Mouse (Mus musculus) left cerebral cortex, adult 11 months (tissue): ENCODE data around the gene Prkd2.

Experiments
- DNase-seq: peaks from one replicate; pipeline ENCODE4 v3.0.0; 2022; ENCODE audit warnings: low spot score

Gene Prkd2

DNA sequence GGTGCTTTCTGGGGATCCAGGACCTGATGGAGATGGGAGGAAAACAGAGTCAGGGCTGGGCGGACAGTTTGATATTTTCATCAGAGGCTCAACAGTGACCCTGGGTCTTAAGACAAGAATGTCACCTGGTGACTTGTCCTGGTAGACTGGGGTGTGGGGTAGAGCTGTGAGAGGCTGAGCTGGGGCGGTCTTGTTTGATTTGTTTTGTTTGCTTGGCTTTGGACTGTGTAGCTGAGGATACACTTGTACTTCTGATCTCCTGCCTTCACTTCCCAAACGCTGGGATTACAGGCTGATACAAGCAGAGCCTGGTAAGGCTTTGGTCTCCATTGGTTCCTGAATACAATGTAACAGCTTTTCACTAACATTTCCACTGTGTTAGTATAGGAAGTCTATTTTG, 24.8 kb downstream of the Prkd2 start:
- no peak for DNase-seq

DNA sequence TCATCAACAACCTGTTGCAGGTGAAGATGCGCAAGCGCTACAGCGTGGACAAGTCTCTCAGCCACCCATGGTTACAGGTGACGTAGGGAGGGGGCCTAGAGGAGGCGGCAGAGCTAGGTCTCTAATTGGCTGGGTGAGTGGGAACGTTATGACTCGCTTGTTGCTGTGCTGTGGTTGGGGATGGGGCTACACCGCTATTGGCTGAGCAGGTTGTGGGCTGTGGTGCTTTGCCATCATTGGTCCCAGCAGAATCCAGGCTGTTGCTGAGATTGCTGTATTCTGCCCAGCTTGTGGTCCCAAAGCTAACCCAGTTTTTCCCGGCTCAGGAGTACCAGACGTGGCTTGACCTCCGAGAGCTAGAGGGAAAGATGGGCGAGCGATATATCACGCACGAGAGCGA, 26.8 kb downstream of the Prkd2 start:
- peak; percentile 94 for DNase-seq

DNA sequence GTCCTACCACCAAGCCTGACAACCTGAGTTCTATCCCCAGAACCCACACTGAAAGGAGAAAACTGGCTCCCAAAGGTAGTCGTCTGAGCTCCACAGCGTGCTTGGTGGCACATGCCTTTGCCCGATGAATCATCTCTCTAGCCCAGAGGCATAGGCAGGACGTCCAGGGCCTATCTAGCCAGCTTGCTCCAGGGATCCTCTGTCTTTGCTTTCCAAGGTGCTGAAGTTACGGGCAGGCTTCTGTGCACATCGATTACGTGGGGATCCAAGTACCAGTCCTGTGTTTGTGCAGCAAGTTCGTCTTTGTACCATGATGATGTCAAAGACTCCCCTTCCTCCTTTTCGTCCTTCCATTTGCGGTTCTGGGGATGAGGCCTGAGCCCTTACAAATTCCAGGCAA, 28.9 kb downstream of the Prkd2 start:
- DNase-seq = no peak

DNA sequence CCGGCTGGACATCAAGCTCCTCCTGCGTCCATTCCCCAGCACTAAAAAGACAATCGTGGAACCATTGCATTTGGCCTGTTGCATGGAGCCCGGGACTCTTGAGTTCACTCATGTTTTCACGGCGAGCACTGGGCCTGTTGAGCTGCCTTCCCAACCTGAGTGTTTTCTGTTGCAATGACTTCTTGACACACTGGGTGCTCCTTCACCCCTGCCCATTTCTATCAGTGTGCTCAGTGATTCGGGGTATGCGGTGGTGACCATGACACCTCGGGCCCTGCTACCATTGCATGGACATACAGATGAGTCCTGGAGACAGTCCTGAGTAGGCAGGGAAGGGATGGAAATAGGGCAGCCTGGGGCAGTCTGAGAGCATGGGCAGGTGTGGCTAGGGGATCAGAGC, 29.8 kb downstream of the Prkd2 start:
- DNase-seq = no peak

DNA sequence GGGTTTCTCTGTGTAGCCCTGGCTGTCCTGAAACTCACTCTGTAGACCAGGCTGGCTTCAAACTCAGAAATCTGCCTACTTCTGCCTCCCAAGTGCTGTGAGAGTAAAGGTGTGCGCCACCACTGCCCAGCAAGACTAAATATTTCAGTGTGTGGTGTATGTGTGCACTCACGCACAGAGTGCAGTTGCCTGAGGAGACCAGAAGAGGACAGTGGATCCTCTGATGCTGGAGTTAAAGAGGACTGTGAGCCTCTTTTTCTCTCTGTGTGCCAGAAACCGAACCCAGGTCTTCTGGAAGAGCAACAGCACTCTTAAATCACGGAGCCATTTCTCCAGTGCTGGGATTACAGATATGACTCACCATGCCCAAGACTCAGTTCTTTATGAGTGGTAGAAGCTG, 30.7 kb downstream of the Prkd2 start:
- DNase-seq = no peak

DNA sequence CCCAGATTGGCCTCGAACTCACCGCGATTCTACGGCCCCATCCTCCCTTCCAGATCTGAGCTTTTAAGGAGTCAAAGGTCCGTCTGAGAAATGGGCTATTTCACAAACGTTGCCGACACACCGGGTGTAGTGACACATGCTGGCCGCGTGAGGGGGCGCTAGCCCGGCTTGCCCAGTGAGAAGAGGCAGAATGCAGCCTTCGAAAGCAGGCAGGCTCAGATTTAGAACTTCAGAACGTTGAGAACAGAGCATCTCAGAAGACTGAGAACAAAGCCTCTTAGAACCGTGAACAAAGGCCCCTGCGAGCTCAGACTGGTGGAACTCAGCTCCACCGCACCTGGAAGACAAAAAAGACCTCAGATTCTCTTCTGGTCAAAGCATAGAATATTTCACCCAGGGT, 31.5 kb downstream of the Prkd2 start:
- DNase-seq = peak; percentile 72

DNA sequence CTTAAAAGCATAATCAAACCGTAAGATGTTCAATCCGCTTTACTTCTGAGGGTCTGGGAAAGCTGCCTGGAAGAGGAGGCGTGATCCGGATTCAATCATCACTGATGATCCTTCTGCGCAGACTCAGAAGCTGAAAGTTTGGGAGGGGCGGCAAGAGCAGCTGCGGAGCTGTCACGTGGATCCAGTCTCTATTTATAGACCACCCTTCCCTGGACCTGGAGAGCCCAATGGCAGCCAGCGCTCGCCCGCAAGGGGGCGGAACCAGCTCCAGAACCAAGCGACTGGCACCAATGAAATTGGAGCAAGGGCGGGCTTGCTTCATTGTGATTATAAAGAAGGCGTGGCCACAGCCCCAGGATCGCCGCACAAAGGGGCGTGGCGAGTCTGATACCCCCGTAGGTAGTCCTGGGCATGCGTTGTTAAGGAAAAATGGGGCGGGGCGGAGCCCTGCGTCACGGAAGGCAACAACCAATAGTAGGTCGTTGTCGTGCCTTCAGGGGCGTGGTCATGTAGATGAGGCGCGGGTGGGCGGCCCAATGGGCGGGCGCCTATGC, 32.1 kb downstream of the Prkd2 start:
- peak; percentile 100 for DNase-seq

DNA sequence AGATGAGACGGTGACA, 32.4 kb downstream of the Prkd2 start, which contains the start of gene Dact3:
Dact3 (plus strand) TSS at position 8 of the 16 bp plus-strand sequence.
- no peak for DNase-seq

DNA sequence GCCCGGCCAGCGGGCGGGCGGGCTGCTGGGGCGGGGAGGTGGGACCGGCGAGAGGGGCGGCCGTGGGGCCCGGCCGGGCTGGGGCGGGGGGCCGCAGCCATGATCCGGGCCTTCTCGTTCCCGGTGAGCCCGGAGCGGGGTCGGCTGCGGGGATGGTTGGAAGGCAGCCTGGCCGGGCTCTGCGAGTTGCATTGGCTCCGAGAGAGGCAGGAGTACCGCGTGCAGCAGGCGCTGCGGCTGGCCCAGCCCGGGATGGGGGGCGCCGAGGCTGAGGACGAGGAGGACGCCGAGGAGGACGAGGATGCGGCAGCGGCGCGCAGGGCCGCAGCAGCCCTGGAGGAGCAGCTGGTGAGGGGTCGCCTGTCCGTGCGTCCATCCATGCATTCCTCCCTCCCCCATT, 32.6 kb downstream of the Prkd2 start:
- DNase-seq = no peak

DNA sequence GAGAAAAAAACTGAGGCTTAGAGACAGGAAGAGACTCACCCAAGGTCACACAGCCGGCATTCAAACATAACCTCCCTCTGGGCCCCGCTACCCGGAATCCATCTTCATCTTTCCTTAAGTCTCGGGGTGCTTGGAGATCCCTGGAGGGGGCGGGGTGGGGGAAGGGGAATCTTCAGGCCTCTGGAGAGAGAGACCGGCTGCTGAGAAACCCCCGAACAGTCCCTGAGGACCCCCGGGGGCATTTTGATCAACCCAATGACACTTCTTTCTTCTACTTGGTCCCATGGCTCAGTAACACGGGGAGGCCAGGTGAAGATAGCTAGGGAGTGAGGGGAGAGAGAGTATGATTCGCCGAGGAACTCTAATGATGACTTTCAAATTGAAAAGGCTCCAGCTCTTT, 33.3 kb downstream of the Prkd2 start:
- no peak for DNase-seq

DNA sequence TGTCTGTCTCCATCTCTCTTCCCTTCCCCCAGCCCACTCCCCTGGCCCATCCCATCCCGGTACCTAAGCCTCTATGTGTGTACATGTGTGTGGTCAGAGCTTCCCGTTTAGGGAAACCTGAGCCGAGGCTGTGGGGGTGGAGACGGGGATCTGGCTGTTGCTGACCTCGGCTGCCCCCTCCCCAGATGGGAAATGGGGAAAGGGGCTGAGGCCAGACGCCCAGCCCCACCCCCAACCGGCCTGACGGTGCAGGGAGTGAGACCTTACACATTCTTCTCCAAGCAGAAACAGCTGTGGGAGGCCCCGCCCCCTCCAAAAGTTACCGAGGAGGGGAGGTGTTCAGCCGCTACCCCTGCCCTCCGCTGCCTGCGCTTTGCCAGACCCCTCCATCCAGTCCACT, 33.9 kb downstream of the Prkd2 start:
- DNase-seq = no peak

DNA sequence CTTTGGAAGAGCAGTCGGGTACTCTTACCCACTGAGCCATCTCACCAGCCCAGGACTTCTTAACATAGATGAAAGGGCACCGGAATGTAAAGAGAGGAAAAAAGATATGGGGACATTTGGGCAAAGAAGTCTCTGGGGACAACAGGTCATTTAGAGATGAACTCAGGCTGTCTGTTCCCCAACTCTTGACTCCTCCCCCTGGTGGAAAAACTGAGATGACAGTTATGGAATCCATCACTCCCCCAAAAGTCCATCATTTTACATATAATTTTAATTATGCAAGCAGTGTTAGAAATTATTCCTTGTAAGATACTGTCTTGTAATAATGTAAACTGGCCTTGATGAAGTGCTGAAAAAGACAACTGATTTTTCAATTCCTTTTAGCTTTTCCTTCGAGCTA, 35.0 kb downstream of the Prkd2 start:
- DNase-seq = no peak

DNA sequence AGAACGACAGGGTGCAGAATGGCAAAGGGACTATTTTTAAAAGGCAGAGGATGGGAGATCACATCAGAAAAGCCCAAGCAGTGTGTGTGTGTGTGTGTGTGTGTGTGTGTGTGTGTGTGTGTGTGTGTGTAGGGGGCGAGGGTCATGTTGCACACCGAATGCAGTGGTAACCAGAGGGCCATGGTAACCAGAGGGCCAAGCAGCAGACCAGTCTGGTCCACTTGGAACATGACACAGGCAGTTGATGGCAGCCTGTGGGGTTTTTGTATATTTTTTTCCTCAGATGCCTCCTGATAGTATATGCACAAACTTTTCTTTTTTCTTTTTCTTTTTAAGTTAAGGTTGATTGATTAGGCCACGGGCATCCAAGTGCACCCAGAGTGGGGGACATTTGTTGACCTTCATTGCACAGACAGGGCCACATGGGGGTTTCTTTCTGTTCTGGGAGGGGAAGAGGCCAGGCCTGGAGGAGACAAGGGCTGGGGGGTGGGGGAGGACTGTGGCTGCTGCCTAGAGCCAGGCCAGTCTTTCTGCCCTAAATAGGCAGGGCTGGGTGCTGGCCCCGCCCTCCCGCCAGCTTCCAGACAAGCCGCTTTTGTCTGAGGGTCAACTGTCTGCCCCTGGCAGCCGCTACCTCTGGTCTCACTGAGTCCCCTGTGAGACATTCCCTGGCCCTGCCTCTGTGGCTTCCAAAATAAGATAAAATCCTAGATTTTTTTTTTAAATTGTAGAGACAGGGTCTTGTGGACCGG, 37.3 kb downstream of the Prkd2 start:
- DNase-seq = no peak

DNA sequence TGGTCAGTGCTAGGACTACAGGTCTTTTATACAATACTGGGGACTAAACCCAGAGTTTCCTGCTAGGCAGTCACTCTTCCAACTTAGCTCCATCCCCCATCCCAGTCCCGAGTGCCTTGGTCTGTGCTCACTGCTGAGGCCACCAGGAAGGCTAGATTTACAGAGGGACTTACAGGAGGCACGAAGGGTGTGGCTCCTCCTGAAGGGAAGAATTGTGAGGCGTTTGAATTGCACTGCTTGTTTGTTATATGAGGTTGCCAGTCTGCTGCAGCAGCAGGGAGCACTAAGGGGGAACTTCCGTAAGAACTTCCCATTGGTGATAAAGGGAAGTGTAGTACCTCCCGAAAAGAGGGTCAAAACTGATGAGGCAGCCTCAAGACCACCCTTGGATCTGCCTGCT, 37.9 kb downstream of the Prkd2 start:
- no peak for DNase-seq

DNA sequence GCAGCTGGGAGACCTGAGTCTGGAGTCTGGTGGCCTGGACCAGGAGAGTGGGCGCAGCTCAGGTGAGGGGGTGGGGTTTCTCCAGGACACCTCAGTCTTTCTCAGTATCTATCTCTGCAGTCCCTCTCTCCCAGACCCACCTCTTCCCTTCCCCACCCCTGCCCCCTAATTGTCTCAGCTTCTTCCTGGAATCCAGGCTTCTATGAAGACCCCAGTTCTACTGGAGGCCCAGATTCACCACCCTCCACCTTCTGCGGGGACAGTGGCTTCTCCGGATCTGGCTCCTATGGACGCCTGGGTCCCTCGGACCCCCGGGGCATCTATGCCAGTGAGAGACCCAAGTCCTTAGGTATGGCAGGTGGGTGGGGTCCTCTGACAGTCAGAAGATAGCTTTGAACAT, 40.5 kb downstream of the Prkd2 start:
- no peak for DNase-seq

DNA sequence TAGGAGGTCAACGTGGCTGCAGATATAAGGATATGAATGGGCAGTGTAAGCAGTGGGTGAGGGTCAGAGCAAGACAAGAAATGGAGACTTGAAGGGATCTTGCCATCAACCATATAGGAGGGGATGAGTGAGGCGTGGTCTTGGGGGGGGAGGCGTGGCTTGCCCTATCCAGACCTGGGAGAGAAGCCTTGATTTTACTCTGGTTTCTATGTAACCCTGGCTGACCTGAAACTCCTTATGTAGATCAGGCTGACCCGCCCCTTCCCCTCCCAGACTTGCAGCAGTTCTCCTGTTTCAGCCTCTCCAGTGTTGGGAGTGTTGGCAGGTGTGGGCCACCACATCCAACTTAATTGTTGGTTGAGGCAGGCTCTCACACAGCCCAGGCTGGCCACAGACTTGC, 41.6 kb downstream of the Prkd2 start:
- DNase-seq = no peak

DNA sequence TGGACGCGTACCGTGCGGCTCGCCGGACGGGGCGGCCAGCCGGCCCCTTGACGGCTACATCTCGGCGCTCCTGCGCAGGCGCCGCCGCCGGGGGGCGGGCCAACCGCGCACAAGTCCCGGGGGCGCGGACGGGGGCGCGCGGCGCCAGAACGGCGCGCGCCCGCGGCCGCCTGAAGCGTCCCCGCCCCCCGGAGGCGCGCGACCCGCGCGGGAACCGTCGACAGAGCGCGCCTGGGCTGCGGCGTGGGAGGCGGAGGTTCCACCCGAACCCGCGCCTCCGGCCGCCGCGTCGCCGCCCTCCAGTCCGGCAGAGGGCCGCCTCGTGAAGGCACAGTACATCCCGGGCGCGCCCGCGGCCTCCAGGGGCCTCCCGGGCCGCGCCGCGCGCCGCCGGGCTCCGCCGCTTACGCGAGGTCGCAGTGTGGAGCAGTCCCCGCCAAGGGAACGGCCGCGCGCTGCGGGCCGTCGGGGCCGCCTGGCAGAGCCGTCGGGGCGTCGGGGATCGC, 42.6 kb downstream of the Prkd2 start:
- no peak for DNase-seq

DNA sequence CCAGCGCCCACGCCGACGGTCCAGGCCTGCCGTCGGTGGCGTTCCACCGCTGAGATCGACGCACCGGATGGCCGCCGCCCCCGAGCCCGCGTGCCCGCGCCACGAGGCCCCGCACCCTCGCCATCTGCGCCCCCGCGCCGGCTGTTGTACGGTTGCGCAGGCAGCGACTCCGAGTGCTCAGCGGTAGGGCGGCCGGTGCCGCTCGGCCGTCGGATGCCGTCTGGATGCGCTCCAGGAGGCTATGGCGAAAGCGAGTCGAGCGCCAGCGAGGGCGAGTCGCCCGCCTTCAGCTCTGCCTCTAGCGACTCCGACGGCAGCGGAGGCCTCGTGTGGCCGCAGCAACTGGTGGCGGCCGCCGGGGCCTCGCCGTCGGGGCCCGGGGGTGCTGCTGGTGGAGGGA, 43.2 kb downstream of the Prkd2 start:
- no peak for DNase-seq

DNA sequence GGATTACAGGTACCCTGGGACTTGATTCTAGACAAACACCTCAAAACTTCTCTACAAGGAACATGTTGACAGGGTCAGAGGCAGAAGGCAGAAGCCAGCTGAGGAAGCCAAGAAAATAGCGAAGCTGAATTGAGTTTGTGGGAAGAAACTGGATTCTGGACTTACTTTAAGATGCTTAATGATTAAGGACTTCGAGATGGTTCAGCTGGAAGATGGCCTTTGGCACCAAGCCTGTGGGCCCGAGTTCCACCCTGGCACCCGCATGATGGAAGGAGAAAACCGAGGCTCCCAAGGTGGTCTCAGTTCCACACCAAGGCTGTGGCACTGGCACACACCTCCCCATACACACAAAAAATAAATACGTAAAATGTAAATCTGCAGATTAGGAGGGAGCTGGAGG, 47.8 kb downstream of the Prkd2 start:
- no peak for DNase-seq

DNA sequence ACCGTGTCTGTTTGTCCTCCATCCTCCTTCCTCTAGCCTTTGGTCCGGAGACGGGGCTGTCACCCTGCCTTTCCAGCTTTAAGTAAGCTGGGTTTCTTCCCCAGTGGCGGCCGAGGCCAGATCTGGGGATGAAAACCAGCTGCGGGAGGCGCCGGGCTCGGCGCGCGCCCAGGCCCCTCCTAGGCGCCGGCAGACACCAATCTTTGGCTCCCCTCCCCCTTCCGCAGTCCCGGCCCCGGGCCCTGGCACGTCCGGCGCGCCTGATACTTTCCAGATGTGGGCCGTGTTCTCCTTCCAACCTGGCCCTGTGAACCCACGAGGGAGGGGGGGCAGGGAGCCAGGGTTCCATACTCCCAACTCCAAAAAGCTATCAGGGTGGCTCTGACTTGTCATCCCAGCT, 48.2 kb downstream of the Prkd2 start:
- DNase-seq = no peak

DNA sequence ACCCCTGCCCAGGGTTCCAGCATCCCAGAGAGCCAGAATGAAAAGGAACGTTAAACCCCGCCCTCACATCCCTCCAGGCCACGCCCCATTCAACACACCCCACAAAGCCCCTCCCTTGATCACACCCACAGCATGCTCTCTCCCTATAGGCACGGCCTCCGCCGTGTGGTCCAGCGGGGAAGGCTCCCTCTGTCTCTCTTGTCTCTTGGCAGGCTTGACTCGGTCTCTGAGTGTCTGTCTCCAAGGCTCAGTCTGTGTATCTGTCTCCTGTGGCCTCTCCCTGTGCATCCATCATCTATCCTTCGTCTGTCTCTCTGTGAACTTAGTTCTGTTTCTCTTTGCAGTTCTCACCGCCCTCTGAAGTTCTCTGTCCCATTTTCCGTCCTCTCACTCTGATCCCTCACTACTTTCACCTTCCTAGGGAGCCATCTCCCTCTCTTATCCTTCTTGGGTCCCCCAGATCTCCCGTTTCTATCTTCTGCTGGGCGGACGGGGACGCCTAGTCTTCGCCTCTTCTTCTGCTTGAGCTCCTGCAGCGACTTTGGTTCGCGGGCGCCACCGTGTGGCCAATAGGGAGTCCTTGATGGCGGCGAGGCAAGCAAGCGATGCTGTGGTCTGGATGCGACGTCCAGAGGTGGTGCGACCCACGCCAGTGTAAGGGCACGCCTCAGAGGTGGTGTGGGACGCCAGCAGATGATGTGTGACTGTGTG, 49.1 kb downstream of the Prkd2 start, which contains the start of gene Gng8:
Gng8 (plus strand) TSS at position 146 of the 711 bp plus-strand sequence.
- peak; percentile 68 for DNase-seq

DNA sequence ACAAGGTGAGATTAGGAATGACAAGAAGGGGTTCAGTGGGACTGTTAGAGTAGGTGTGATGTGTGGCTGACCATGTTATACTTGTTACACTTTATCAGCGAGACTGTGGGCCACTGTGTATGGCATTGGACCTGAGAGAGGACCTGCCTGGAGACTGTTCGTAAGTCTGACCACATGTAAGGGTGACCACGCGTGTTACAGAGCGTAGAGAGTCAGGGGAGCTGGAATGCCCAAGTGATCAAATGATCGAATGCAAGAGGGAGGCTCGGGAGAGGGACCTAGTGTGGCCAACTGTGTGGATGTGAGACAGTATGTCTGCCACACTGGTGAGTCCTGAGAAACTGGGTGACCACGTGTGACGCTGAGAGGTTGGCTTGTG, 49.6 kb downstream of the Prkd2 start:
- DNase-seq = no peak

DNA sequence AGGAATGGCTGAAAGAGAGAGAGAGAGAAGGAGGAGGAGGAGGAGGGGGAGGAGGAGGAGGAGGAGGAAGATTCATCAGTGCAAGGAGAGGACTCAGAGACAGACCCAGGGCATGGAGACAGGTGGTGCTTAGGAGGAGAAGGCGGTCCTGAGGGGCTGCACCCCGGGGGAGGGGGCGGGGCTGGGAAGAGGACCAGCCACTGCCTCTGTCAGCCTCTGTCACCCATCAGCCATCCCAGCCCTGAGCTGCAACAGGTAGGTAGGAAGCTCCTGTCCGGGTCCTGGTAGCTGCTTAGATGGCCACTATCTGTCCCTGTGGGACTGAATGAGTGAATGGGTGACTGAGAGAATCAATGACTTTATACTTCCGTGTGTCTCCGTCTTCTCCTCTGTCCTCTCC, 50.9 kb downstream of the Prkd2 start:
- DNase-seq = no peak

DNA sequence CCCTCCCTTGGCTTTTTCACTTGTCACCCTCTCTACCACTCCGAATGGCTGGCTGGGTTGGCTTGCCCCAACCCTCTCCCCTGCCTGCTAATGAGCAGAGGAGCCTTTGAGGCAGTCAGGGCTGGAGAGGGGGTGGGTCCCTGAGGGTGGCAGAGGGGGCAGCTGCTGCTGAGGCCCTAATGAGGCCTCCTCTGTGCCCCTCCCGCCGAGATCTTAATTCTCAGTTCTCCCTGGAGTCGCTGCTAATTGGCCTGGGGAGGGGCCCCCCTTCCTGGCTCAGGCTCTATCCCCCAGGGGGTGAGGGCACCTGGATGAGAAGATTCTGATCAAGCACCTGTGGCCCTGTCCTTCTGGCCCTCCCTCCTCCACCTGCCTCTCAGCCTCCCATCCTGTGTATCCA, 51.6 kb downstream of the Prkd2 start:
- no peak for DNase-seq
